Mouse (Mus musculus) limb, embryonic 14.5 days (tissue): Measurements from ENCODE around the gene Klf7. TPM values are rescaled to one million over a fixed set of nuclear protein-coding genes. Genes with fewer than 3 reads are reported as not detected.

Source experiments
- ATAC-seq: fragments of 200-750 bp; cut with Nextera tagmentation; 2 replicates; pipeline ENCODE4 v1.8.0; 2017; ENCODE audit warnings: low read depth, moderate number of reproducible peaks, moderate TSS enrichment; ENCODE audit not compliant: low FRiP score
- DNase-seq: peaks from one replicate; pipeline ENCODE4 v3.0.0-alpha.2; 2015; ENCODE audit warnings: low spot score
- H3K27ac ChIP-seq: fragments of 300-500 bp; sonication (generic); replicated peaks from 2 replicates; pipeline ENCODE4 v1.5.1; 2014; ENCODE audit warnings: low read depth, mild to moderate bottlenecking, low read length, moderate library complexity, mixed read lengths
- H3K27me3 ChIP-seq: fragments of 300-500 bp; sonication (generic); 2 replicates; pipeline ENCODE4 v1.6.1; 2014; ENCODE audit warnings: low read length, mixed read lengths; ENCODE audit not compliant: control insufficient read depth, insufficient read depth
- H3K36me3 ChIP-seq: fragments of 300-500 bp; sonication (generic); 2 replicates; pipeline ENCODE4 v1.6.1; 2014; ENCODE audit warnings: mild to moderate bottlenecking, low read length, moderate library complexity, mixed read lengths; ENCODE audit not compliant: control insufficient read depth, insufficient read depth
- H3K4me1 ChIP-seq: fragments of 300-500 bp; sonication (generic); 2 replicates; pipeline ENCODE4 v1.6.1; 2014; ENCODE audit warnings: antibody characterized with exemption, low read length, mixed read lengths; ENCODE audit not compliant: control insufficient read depth, insufficient read depth
- H3K4me2 ChIP-seq: fragments of 300-500 bp; sonication (generic); replicated peaks from 2 replicates; pipeline ENCODE4 v1.6.1; 2014; ENCODE audit warnings: low read depth, mild to moderate bottlenecking, low read length, moderate library complexity; ENCODE audit not compliant: severe bottlenecking
- H3K4me3 ChIP-seq: fragments of 300-500 bp; sonication (generic); replicated peaks from 2 replicates; pipeline ENCODE4 v1.5.1; 2014; ENCODE audit warnings: low read length
- H3K9ac ChIP-seq: fragments of 300-500 bp; sonication (generic); 2 replicates; pipeline ENCODE4 v1.6.1; 2014; ENCODE audit warnings: mild to moderate bottlenecking, low read depth, low read length, moderate library complexity; ENCODE audit not compliant: severe bottlenecking
- H3K9me3 ChIP-seq: fragments of 300-500 bp; sonication (generic); 2 replicates; pipeline ENCODE4 v1.6.1; 2016; ENCODE audit warnings: low read length; ENCODE audit not compliant: control insufficient read depth
- POLR2A ChIP-seq: fragments of 200-500 bp; IDR thresholded peaks from 2 replicates; pipeline ENCODE4 v1.8.0; 2012; ENCODE audit warnings: inconsistent platforms, mild to moderate bottlenecking, moderate library complexity, borderline replicate concordance; ENCODE audit not compliant: insufficient read depth, insufficient read length; ENCODE audit errors: extremely low read depth
- WGBS: fragments of 180-500 bp; shearing (Covaris S2); extraction: QIAGEN DNeasy Blood & Tissue Kit; methylation state at CpG from one replicate; pipeline ENCODE4 v1.1.7; 2014; 5-methylcytosine and 5-hydroxymethylcytosine counted together
- polyA plus RNA-seq, 2 experiments: library from polyadenylated mRNA; depleted of rRNA in 1 of 2; stranded (reverse) in 1 of 2; unstranded in 1 of 2; fragments of >200 nt; fragmentation: Nextera tagmentation in 1 of 2; extraction: Ambion mirVana in 1 of 2; gene quantifications; 2 replicates each; pipeline versions ENCODE4 v1.2.1 to v1.2.3; 2012 to 2014

The Klf7 gene
- polyA plus RNA-seq, 2 experiments = 10.2 to 18.7 TPM

DNA sequence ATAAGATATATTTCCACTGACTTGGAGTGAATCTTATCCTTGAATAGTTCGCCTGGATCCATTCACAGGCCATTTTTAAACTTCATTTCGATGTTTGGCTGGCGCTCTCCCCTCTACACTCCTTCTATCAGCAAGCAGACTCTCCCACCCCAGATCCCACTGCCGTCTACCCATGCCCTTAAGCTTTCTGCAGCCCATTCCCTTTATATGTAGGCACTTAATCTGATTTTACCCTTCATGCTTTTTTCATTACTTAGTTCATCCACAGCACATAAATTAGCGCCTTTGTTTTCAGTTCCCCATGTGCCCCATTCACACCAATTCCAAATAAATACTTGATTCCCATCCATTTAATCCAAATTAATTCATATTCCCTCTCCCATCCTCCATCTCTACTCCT, 48.0 kb downstream of the Klf7 start:
- no peak for DNase-seq
- no peak overlapping the region for H3K27ac ChIP-seq
- 90% methylated on average over 5 of the region's 5 CpGs for WGBS
- TF ChIP-seq POLR2A = no peak
- H3K4me2 ChIP-seq = no peak overlapping the region
- H3K27me3 ChIP-seq = no peaks in the 10 kb centered on the region
- no peak overlapping the region for H3K9ac ChIP-seq
- H3K4me1 ChIP-seq = no peaks in the 10 kb centered on the region
- no peaks in the 10 kb centered on the region for H3K9me3 ChIP-seq
- no peak overlapping the region for H3K4me3 ChIP-seq
- no peak for ATAC-seq
- peaks cover 21% of the 10 kb centered on the region for H3K36me3 ChIP-seq

- no peaks in the 10 kb centered on the region for H3K27me3 ChIP-seq
- no peaks in the 10 kb centered on the region for H3K9me3 ChIP-seq
Measured at GRCm38 (mm10) chr1:64070947-64071346, 51.1 kb downstream of the Klf7 start.

DNA sequence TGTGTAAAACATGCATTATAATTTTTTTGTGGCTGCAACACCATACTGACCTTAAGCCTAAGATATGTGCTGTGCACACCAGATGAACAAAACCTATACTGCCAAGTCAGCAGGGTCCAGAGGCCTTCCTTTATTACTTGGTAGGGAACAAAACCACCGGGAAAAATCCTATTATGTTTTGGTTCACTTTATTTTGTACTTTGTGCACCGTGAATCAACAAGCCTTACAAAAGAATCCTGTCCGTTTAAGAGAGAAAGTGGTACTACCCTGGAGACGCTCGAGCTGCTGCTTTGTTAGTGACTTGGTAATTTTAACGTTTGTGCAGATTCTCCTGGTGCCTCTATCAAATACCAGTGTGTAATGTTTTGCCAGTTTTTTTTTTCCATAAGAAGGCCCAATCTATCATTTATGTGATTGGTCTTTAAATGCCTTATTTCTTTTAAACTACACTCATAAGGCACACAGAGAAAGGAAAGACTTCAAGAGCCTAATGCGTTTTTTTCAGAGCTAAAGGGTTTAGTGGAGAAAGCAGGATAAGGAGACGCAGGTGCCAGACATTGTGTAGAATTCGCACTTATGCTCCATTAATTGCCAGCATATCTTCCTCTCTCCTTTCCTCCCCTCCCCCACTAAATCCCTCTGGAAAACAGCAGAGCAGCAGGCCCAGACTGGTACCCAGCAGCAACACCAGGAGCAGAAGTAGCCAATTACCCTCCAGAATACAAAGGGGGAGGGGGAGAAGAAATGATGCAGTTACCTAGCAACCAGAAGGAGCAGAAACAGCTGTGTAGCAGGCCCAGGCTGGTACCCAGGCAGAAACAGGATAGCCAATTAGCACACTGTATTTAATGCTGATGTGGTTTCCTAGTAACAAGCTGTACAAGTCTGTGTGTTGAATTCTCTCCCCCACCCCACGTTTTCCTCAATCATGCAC, 55.5 kb downstream of the Klf7 start:
- 45% methylated on average over 10 of the region's 10 CpGs for WGBS
- H3K4me2 ChIP-seq = no peak overlapping the region
- ATAC-seq (no peak; the same call in 1 of the 2 replicates), DNase-seq (no peak)
- no peaks in the 10 kb centered on the region for H3K36me3 ChIP-seq
- no peak overlapping the region for H3K4me3 ChIP-seq
- no peak overlapping the region for H3K27ac ChIP-seq
- no peaks in the 10 kb centered on the region for H3K27me3 ChIP-seq
- no peak overlapping the region for H3K9ac ChIP-seq
- no peaks in the 10 kb centered on the region for H3K9me3 ChIP-seq
- 0 out of 2 replicates have a peak, but pooled peaks cover 2% of the 10 kb centered on the region for H3K4me1 ChIP-seq
- no peak for TF ChIP-seq POLR2A

More at GRCm38 (mm10) chr1:64070947-64071346, 51.1 kb downstream of the Klf7 start:
- Histone ChIP-seq H3K4me2 (no peak overlapping the region), H3K27ac (no peak overlapping the region), H3K36me3 (0 out of 2 replicates have a peak, but pooled peaks cover 4% of the 10 kb centered on the region), H3K4me1 (no peaks in the 10 kb centered on the region), H3K9ac (no peak overlapping the region), H3K4me3 (no peak overlapping the region)
- ATAC-seq (no peak), DNase-seq (no peak)
- 92% methylated on average over 2 of the region's 2 CpGs for WGBS
- TF ChIP-seq POLR2A = no peak

DNA sequence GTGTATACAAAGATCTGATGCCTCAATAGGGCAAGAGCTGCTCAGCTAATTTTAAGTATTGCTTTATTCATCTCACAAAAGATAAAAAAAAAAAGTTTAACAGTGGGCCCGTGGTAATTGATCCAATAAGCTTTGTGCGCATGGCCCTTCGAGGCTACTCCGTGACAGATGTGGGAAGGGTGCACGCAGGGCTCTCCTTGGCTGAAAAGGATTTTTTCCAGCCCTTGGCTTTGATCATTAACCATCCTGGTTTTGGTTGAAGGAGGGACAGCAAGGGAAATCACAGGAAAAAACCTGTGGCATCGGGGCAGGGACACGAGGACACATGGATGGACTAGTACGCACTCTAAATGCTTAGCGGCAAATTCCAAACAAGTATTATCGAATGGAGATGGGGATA, 60.6 kb downstream of the Klf7 start:
- Histone ChIP-seq H3K27ac (no peak overlapping the region), H3K27me3 (no peaks in the 10 kb centered on the region), H3K4me2 (no peak overlapping the region), H3K4me3 (no peak overlapping the region), H3K9me3 (no peaks in the 10 kb centered on the region), H3K9ac (no peak overlapping the region), H3K4me1 (peaks cover 18% of the 10 kb centered on the region), H3K36me3 (no peaks in the 10 kb centered on the region)
- no peak for TF ChIP-seq POLR2A
- no peak for DNase-seq
- 66% methylated on average over 10 of the region's 10 CpGs for WGBS
- ATAC-seq = no peak

GRCm38 (mm10) chr1:64060699-64061454, 61.2 kb downstream of the Klf7 start:
- no peaks in the 10 kb centered on the region for H3K27me3 ChIP-seq
- no peak for ATAC-seq
- H3K4me3 ChIP-seq = no peak overlapping the region
- H3K27ac ChIP-seq = no peak overlapping the region
- H3K4me2 ChIP-seq = no peak overlapping the region
- no peaks in the 10 kb centered on the region for H3K9me3 ChIP-seq
- no peak overlapping the region for H3K9ac ChIP-seq
- H3K36me3 ChIP-seq = no peaks in the 10 kb centered on the region
- 39% methylated on average over 9 of the region's 9 CpGs for WGBS
- no peak for TF ChIP-seq POLR2A
- peaks cover 18% of the 10 kb centered on the region for H3K4me1 ChIP-seq
- DNase-seq = no peak
